Mouse (Mus musculus): ENCODE data around the gene Lamb1. TPM values are rescaled to one million over a fixed set of nuclear protein-coding genes. Genes with fewer than 3 reads are reported as not detected.

Gene Lamb1
- polyA plus RNA-seq, 1 experiment from 2014 or later: 21.5 TPM

- H3K4me1 ChIP-seq (replicated peaks; ENCODE audit: control insufficient read depth, insufficient read depth, low read length): no peaks in the 10 kb centered on the region
- no peaks in the 10 kb centered on the region for H3K9me3 ChIP-seq (ENCODE audit: control insufficient read depth, low read length)
- 100% methylated on average over 1 of the region's 1 CpGs for WGBS
- no peak overlapping the region for H3K4me2 ChIP-seq (ENCODE audit: low read length)
- ATAC-seq: no peak
- no peaks in the 10 kb centered on the region for H3K36me3 ChIP-seq (ENCODE audit: control insufficient read depth, insufficient read depth)
- no peak overlapping the region for H3K4me3 ChIP-seq (replicated peaks; ENCODE audit: low read length)
- no peak overlapping the region for H3K27ac ChIP-seq (ENCODE audit: low read length)
- H3K27me3 ChIP-seq (replicated peaks; ENCODE audit: control insufficient read depth, insufficient read depth, low read length): no peaks in the 10 kb centered on the region
- H3K9ac ChIP-seq (replicated peaks; ENCODE audit: low read depth, low read length): no peak overlapping the region
These were observed 32.4 kb upstream of the Lamb1 start for GRCm38 (mm10) chr12:31232635-31233034.

DNA sequence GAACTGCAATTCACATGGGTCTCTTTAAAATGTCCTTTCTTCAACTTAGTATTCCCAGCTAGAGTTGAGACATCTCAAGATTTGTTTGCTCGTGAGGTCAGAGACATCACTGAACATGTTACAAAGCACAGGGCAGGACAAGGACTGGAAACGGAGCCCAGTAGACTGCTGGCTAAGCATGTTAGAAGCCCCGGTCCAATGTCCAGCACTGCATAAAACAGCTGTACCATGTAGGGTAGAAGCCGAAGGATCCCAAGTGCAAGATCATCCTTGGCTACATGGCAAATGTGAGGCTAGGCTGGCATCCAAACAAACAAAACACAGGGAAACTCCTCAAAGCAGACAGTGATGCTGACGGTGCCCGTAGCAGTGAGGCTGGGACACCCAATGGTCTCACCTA lies 30.0 kb upstream of the Lamb1 start:
- H3K4me3 ChIP-seq (replicated peaks; ENCODE audit: low read length): no peak overlapping the region
- ATAC-seq: no peak
- WGBS: 93% methylated on average over 6 of the region's 6 CpGs

GRCm38 (mm10) chr12:31236861-31237595 lies 28.0 kb upstream of the Lamb1 start:
- no peak overlapping the region for H3K9ac ChIP-seq (replicated peaks; ENCODE audit: low read depth, low read length)
- H3K4me2 ChIP-seq (ENCODE audit: low read length): no peak overlapping the region
- no peaks in the 10 kb centered on the region for H3K4me1 ChIP-seq (replicated peaks; ENCODE audit: control insufficient read depth, insufficient read depth, low read length)
- no peak overlapping the region for H3K27ac ChIP-seq (ENCODE audit: low read length)
- H3K9me3 ChIP-seq (ENCODE audit: control insufficient read depth, low read length): no peaks in the 10 kb centered on the region
- no peak for ATAC-seq
- H3K36me3 ChIP-seq (ENCODE audit: control insufficient read depth, insufficient read depth): no peaks in the 10 kb centered on the region
- WGBS: 81% methylated on average over 12 of the region's 12 CpGs
- H3K4me3 ChIP-seq (replicated peaks; ENCODE audit: low read length): no peak overlapping the region
- no peaks in the 10 kb centered on the region for H3K27me3 ChIP-seq (replicated peaks; ENCODE audit: control insufficient read depth, insufficient read depth, low read length)

More for the DNA sequence above, 30.0 kb upstream of the Lamb1 start:
- Histone ChIP-seq H3K27me3 (replicated peaks; ENCODE audit: control insufficient read depth, insufficient read depth, low read length) (no peaks in the 10 kb centered on the region), H3K9me3 (ENCODE audit: control insufficient read depth, low read length) (no peaks in the 10 kb centered on the region), H3K9ac (replicated peaks; ENCODE audit: low read depth, low read length) (no peak overlapping the region), H3K4me1 (replicated peaks; ENCODE audit: control insufficient read depth, insufficient read depth, low read length) (no peaks in the 10 kb centered on the region), H3K36me3 (ENCODE audit: control insufficient read depth, insufficient read depth) (no peaks in the 10 kb centered on the region), H3K4me2 (ENCODE audit: low read length) (no peak overlapping the region), H3K27ac (ENCODE audit: low read length) (no peak overlapping the region)

DNA sequence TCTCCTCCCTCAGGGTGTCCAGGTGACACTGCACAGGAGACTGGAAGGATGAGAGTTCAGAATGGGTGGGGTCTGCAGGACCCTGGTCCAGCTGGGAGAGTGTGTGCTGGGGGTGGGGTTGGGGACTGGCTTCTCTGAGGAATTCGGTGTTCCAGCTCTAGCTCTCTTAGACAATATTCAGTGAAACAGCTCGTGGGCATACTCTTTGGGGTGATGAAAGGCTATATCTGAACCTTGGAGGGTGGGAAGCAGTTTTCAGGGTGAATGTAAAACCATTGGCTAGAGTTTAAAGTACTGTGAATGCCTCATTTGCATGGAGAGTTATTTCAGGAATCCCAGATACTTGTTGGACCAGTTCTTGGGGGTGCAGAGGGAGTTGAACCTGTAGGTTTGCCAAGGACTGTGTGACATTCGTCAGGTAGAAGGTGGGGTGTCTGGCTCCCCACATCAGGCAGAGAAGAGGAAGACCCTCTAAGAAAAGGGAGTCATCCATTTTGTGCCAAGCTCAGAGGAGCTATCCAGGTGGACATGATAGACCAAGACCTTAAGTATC lies 25.9 kb upstream of the Lamb1 start:
- no peaks in the 10 kb centered on the region for H3K27me3 ChIP-seq (replicated peaks; ENCODE audit: control insufficient read depth, insufficient read depth, low read length)
- no peaks in the 10 kb centered on the region for H3K9me3 ChIP-seq (ENCODE audit: control insufficient read depth, low read length)
- ATAC-seq: no peak
- H3K9ac ChIP-seq (replicated peaks; ENCODE audit: low read depth, low read length): no peak overlapping the region
- no peaks in the 10 kb centered on the region for H3K4me1 ChIP-seq (replicated peaks; ENCODE audit: control insufficient read depth, insufficient read depth, low read length)
- no peaks in the 10 kb centered on the region for H3K36me3 ChIP-seq (ENCODE audit: control insufficient read depth, insufficient read depth)
- 74% methylated on average over 3 of the region's 3 CpGs for WGBS
- no peak overlapping the region for H3K27ac ChIP-seq (ENCODE audit: low read length)
- H3K4me3 ChIP-seq (replicated peaks; ENCODE audit: low read length): no peak overlapping the region
- no peak overlapping the region for H3K4me2 ChIP-seq (ENCODE audit: low read length)

DNA sequence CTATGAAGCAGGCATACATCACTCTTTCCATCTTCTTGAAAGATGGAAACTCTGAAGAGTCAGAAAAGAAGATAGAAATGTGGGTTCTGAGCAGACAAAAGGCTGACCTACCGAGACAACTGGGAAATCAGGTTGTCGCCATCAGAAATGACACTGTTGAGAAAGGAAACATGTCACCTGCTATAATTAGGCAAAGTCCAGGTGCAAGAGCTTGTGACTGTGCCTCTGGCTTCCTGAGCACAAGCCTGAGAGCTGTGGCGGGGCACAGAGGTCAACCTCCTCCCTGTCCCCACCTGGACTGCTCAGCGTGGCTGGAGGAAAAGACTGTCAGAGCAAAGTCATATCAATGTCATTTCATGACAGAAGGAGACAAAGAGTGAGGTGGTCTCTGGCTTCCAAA lies 25.2 kb upstream of the Lamb1 start:
- no peak overlapping the region for H3K9ac ChIP-seq (replicated peaks; ENCODE audit: low read depth, low read length)
- H3K4me2 ChIP-seq (ENCODE audit: low read length): no peak overlapping the region
- 78% methylated on average over 4 of the region's 4 CpGs for WGBS
- H3K27me3 ChIP-seq (replicated peaks; ENCODE audit: control insufficient read depth, insufficient read depth, low read length): no peaks in the 10 kb centered on the region
- no peaks in the 10 kb centered on the region for H3K36me3 ChIP-seq (ENCODE audit: control insufficient read depth, insufficient read depth)
- H3K9me3 ChIP-seq (ENCODE audit: control insufficient read depth, low read length): no peaks in the 10 kb centered on the region
- no peak overlapping the region for H3K4me3 ChIP-seq (replicated peaks; ENCODE audit: low read length)
- H3K27ac ChIP-seq (ENCODE audit: low read length): no peak overlapping the region
- no peaks in the 10 kb centered on the region for H3K4me1 ChIP-seq (replicated peaks; ENCODE audit: control insufficient read depth, insufficient read depth, low read length)
- no peak for ATAC-seq

DNA sequence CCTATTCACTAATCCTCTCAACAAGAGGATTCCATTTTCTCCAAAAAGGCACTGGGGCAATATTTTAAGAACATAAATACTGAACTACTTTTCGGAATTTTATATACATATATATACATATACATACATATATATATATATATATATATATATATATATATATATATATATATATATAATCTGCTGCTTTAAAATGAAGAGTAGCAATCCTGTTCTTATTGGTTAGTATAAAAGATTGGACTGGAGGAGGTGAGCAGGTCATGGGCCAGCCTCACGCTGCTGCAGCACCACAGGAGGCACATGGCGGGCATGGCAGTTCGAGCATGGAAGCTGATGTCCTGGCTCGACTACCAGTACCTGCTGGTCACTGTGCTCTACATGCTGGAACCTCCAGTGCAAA lies 24.6 kb upstream of the Lamb1 start, which contains the start of gene Gm6993:
TSS of gene Gm6993 (plus strand) at position 301 of the 400 bp plus-strand sequence.
- H3K4me2 ChIP-seq (ENCODE audit: low read length): no peak within 1 kb of the TSS
- WGBS: 82% methylated on average over 5 of the region's 5 CpGs
- no peaks in the 10 kb centered on the region for H3K36me3 ChIP-seq (ENCODE audit: control insufficient read depth, insufficient read depth)
- H3K4me3 ChIP-seq (replicated peaks; ENCODE audit: low read length): no peak within 1 kb of the TSS
- no peak within 1 kb of the TSS for H3K9ac ChIP-seq (replicated peaks; ENCODE audit: low read depth, low read length)
- H3K9me3 ChIP-seq (ENCODE audit: control insufficient read depth, low read length): no peaks in the 10 kb centered on the region
- H3K27me3 ChIP-seq (replicated peaks; ENCODE audit: control insufficient read depth, insufficient read depth, low read length): no peaks in the 10 kb centered on the region
- H3K4me1 ChIP-seq (replicated peaks; ENCODE audit: control insufficient read depth, insufficient read depth, low read length): no peaks in the 10 kb centered on the region
- no peak within 1 kb of the TSS for H3K27ac ChIP-seq (ENCODE audit: low read length)
- ATAC-seq: no peak

GRCm38 (mm10) chr12:31241595-31242342 lies 23.3 kb upstream of the Lamb1 start:
- H3K9ac ChIP-seq (replicated peaks; ENCODE audit: low read depth, low read length): no peak overlapping the region
- H3K4me3 ChIP-seq (replicated peaks; ENCODE audit: low read length): no peak overlapping the region
- no peaks in the 10 kb centered on the region for H3K9me3 ChIP-seq (ENCODE audit: control insufficient read depth, low read length)
- no peaks in the 10 kb centered on the region for H3K4me1 ChIP-seq (replicated peaks; ENCODE audit: control insufficient read depth, insufficient read depth, low read length)
- 74% methylated on average over 6 of the region's 6 CpGs for WGBS
- no peak overlapping the region for H3K4me2 ChIP-seq (ENCODE audit: low read length)
- ATAC-seq: no peak
- no peaks in the 10 kb centered on the region for H3K27me3 ChIP-seq (replicated peaks; ENCODE audit: control insufficient read depth, insufficient read depth, low read length)
- no peaks in the 10 kb centered on the region for H3K36me3 ChIP-seq (ENCODE audit: control insufficient read depth, insufficient read depth)
- H3K27ac ChIP-seq (ENCODE audit: low read length): no peak overlapping the region

DNA sequence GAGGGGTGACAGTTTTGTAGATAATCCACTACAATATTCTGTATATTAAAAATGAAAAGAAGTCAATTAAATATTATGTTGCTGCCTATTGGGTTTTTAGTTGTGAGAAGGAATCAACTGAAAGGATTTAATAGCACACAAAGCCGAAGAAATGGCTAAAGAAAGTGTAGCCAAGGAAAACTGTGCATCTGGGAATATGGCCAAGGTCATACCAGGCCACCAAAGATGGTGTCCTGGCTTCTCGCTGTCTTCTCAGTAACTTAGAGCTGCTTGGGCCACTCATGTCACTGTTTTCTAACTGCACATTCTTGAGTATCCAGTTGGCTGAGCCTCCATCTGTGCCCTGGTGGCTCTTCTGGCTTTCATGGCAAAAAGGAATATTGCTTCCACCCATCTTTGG lies 21.0 kb upstream of the Lamb1 start:
- Histone ChIP-seq H3K4me2 (ENCODE audit: low read length) (no peak overlapping the region), H3K27ac (ENCODE audit: low read length) (no peak overlapping the region), H3K9me3 (ENCODE audit: control insufficient read depth, low read length) (no peaks in the 10 kb centered on the region), H3K4me1 (replicated peaks; ENCODE audit: control insufficient read depth, insufficient read depth, low read length) (no peaks in the 10 kb centered on the region), H3K36me3 (ENCODE audit: control insufficient read depth, insufficient read depth) (no peaks in the 10 kb centered on the region), H3K27me3 (replicated peaks; ENCODE audit: control insufficient read depth, insufficient read depth, low read length) (no peaks in the 10 kb centered on the region), H3K9ac (replicated peaks; ENCODE audit: low read depth, low read length) (no peak overlapping the region), H3K4me3 (replicated peaks; ENCODE audit: low read length) (no peak overlapping the region)
- ATAC-seq: no peak
- 91% methylated on average over 2 of the region's 2 CpGs for WGBS

GRCm38 (mm10) chr12:31244691-31245090 lies 20.3 kb upstream of the Lamb1 start:
- 91% methylated on average over 3 of the region's 3 CpGs for WGBS
- no peaks in the 10 kb centered on the region for H3K27me3 ChIP-seq (replicated peaks; ENCODE audit: control insufficient read depth, insufficient read depth, low read length)
- no peak overlapping the region for H3K4me3 ChIP-seq (replicated peaks; ENCODE audit: low read length)
- H3K9ac ChIP-seq (replicated peaks; ENCODE audit: low read depth, low read length): no peak overlapping the region
- H3K4me1 ChIP-seq (replicated peaks; ENCODE audit: control insufficient read depth, insufficient read depth, low read length): no peaks in the 10 kb centered on the region
- no peaks in the 10 kb centered on the region for H3K9me3 ChIP-seq (ENCODE audit: control insufficient read depth, low read length)
- no peaks in the 10 kb centered on the region for H3K36me3 ChIP-seq (ENCODE audit: control insufficient read depth, insufficient read depth)
- H3K27ac ChIP-seq (ENCODE audit: low read length): no peak overlapping the region
- no peak overlapping the region for H3K4me2 ChIP-seq (ENCODE audit: low read length)
- no peak for ATAC-seq

Data from forebrain, embryonic 16.5 days (tissue).